Comparison of ENCODE assay signal across 9 mouse cellular contexts in genomic region chr9:123531234-123531633, GRCm38 (mm10). TPM values are rescaled to one million over a fixed set of nuclear protein-coding genes. Genes with fewer than 3 reads are reported as not detected.
DNase-seq lines count a peak whose midpoint lies in the region; ATAC-seq and TF ChIP-seq lines count a peak whose summit lies in the region.
"Had no signal": no experiment of that assay in that cellular context is flagged by ENCODE, and none has a peak within 500 bp of the region (broad histone marks: within the 10 kb centered on the region; RNA-seq: fewer than 3 reads in every experiment).

No protein-coding gene starts in this region.

- peaks cover 33% of the 10 kb centered on the region for H3K79me2 ChIP-seq in MEL (ENCODE audit: control insufficient read depth, insufficient read depth, low read length, poor library complexity)

- H3K36me3 ChIP-seq in heart, embryonic 13.5 days, result peaks cover 12% of the 10 kb centered on the region
- H3K36me3 ChIP-seq in MEL (ENCODE audit: control insufficient read depth in 1 of 2, insufficient read depth in 2 of 2, low read length in 2 of 2), result peaks cover 0 to 22% of the 10 kb centered on the region in 2 experiments; a peak in 3 of 4 replicates
- H3K36me3 ChIP-seq in hindbrain, embryonic 12.5 days, result no peaks in the 10 kb centered on the region
- no peaks in the 10 kb centered on the region; the same call in 1 of the 2 replicates for H3K36me3 ChIP-seq in liver, postnatal 0 days (replicated peaks; ENCODE audit: insufficient read depth, low read length)

- no peak for TF ChIP-seq EP300 in MEL (IDR thresholded peaks at IDR 0.05; ENCODE audit: low read depth in 1 of 2, low read length in 2 of 2)
- no peak for TF ChIP-seq EP300 in liver, postnatal 0 days (IDR thresholded peaks at IDR 0.05; ENCODE audit: low read depth)

- H3K9ac ChIP-seq in heart, embryonic 13.5 days, result peak overlapping the region; percentile 48; the same call in 1 of the 2 replicates
- peak overlapping the region; percentile 79 for H3K9ac ChIP-seq in MEL (ENCODE audit: control insufficient read depth, low read depth, low read length, poor library complexity, severe bottlenecking)
- peak overlapping the region; percentile 84; the same call in 1 of the 2 replicates for H3K9ac ChIP-seq in hindbrain, embryonic 12.5 days
- H3K9ac ChIP-seq in liver, postnatal 0 days (replicated peaks), result no peak overlapping the region

- no peak for TF ChIP-seq RAD21 in MEL (IDR thresholded peaks at IDR 0.05; ENCODE audit: low read depth, low read length)

- H3K27me3 ChIP-seq in heart, embryonic 13.5 days (replicated peaks), result no peaks in the 10 kb centered on the region
- H3K27me3 ChIP-seq in MEL (ENCODE audit: control insufficient read depth in 1 of 2, insufficient read depth in 2 of 2, low read length in 2 of 2), result no peaks in the 10 kb centered on the region
- H3K27me3 ChIP-seq in hindbrain, embryonic 12.5 days, result no peaks in the 10 kb centered on the region
- H3K27me3 ChIP-seq in liver, postnatal 0 days (ENCODE audit: insufficient read depth, low read length), result no peaks in the 10 kb centered on the region

- H3K4me2 ChIP-seq in heart, embryonic 13.5 days, result peak overlapping the region; percentile 77
- H3K4me2 ChIP-seq in hindbrain, embryonic 12.5 days (replicated peaks), result peak overlapping the region; percentile 57
- H3K4me2 ChIP-seq in liver, postnatal 0 days (ENCODE audit: low read depth, low read length), result peak overlapping the region; percentile 77

- no peak for ATAC-seq in heart, embryonic 13.5 days (ENCODE audit: extremely low read depth, insufficient number of reproducible peaks, low FRiP score, low TSS enrichment)
- no peak for ATAC-seq in hindbrain, embryonic 12.5 days (ENCODE audit: low FRiP score)
- no peak for ATAC-seq in liver, postnatal 0 days

- DNase-seq in heart, postnatal 25 days (ENCODE audit: low spot score), result no peak
- DNase-seq in MEL (ENCODE audit: low read depth, low spot score), result no peak
- DNase-seq in liver, postnatal 0 days, result no peak
- no peak for DNase-seq in cerebellum, postnatal 10 days
- DNase-seq in layer of hippocampus, adult 8-10 months (ENCODE audit: low spot score in 2 of 2), result no peak
- DNase-seq in frontal cortex, adult 2 months (ENCODE audit: extremely low spot score in 1 of 2, low spot score in 1 of 2), result no peak
- DNase-seq: adrenal gland, postnatal 14 days had no signal

- intact Hi-C loops in heart, postnatal 25 days (cut with DNase I), result no loop called here

- H3K9me3 ChIP-seq in heart, embryonic 13.5 days, result no peaks in the 10 kb centered on the region
- H3K9me3 ChIP-seq in MEL (replicated peaks; ENCODE audit: insufficient read depth, low read length), result no peaks in the 10 kb centered on the region
- no peaks in the 10 kb centered on the region for H3K9me3 ChIP-seq in hindbrain, embryonic 12.5 days (replicated peaks)
- H3K9me3 ChIP-seq in liver, postnatal 0 days (ENCODE audit: low read length), result no peaks in the 10 kb centered on the region

- TF ChIP-seq POLR2A in MEL (IDR thresholded peaks at IDR 0.05; ENCODE audit: control insufficient read depth in 1 of 2, insufficient read depth in 1 of 2, low read depth in 1 of 2, low read length in 2 of 2, poor library complexity in 1 of 2), result no peak

- no peak overlapping the region for H3K27ac ChIP-seq in heart, embryonic 13.5 days (replicated peaks)
- no peak overlapping the region for H3K27ac ChIP-seq in MEL (ENCODE audit: control insufficient read depth, low read depth, low read length)
- H3K27ac ChIP-seq in hindbrain, embryonic 12.5 days, result no peak overlapping the region
- H3K27ac ChIP-seq in liver, postnatal 0 days (ENCODE audit: low read depth), result no peak overlapping the region

- H3K4me3 ChIP-seq in heart, embryonic 13.5 days, result peak overlapping the region; percentile 98
- H3K4me3 ChIP-seq in MEL (ENCODE audit: control insufficient read depth in 1 of 2, insufficient read depth in 1 of 2, low read depth in 2 of 2, low read length in 2 of 2), result peak overlapping the region; percentile 82 to 96; a peak in 3 of 4 replicates
- peak overlapping the region; percentile 80; the same call in 1 of the 2 replicates for H3K4me3 ChIP-seq in hindbrain, embryonic 12.5 days
- peak overlapping the region; percentile 98; the same call in 1 of the 2 replicates for H3K4me3 ChIP-seq in liver, postnatal 0 days (ENCODE audit: low read depth, low read length)

- no peak for TF ChIP-seq CTCF in MEL (IDR thresholded peaks at IDR 0.05 in 2 of 3, conservative IDR thresholded peaks at IDR 0.05 in 1 of 3; ENCODE audit: control insufficient read depth in 1 of 3, insufficient read depth in 1 of 3, low read depth in 2 of 3, low read length in 3 of 3, poor library complexity in 1 of 3, severe bottlenecking in 1 of 3)
- TF ChIP-seq CTCF in liver, postnatal 0 days (IDR thresholded peaks at IDR 0.05; ENCODE audit: low read depth), result no peak

- H3K4me1 ChIP-seq in heart, embryonic 13.5 days, result peaks cover 49% of the 10 kb centered on the region
- peaks cover 4 to 13% of the 10 kb centered on the region in 2 experiments; a peak in 3 of 4 replicates for H3K4me1 ChIP-seq in MEL (ENCODE audit: control insufficient read depth in 1 of 2, insufficient read depth in 2 of 2, low read length in 2 of 2)
- H3K4me1 ChIP-seq in hindbrain, embryonic 12.5 days, result peaks cover 19% of the 10 kb centered on the region
- H3K4me1 ChIP-seq in liver, postnatal 0 days (ENCODE audit: insufficient read depth), result peaks cover 15% of the 10 kb centered on the region

TF ChIP-seq in MEL, 35 proteins besides CTCF, POLR2A, EP300 and RAD21:
- TF ChIP-seq MAFK (IDR thresholded peaks at IDR 0.05; ENCODE audit: borderline replicate concordance, low read depth, low read length) (no peak), CHD2 (IDR thresholded peaks at IDR 0.05; ENCODE audit: low read length) (no peak), ZC3H11A (IDR thresholded peaks at IDR 0.05; ENCODE audit: low read depth, low read length) (no peak), MAZ (IDR thresholded peaks at IDR 0.05; ENCODE audit: low read depth, low read length) (no peak), GABPA (IDR thresholded peaks at IDR 0.05; ENCODE audit: low read depth, low read length) (no peak), KAT2A (conservative IDR thresholded peaks at IDR 0.05; ENCODE audit: low read depth, low read length) (no peak), MXI1 (IDR thresholded peaks at IDR 0.05; ENCODE audit: low read depth, low read length) (no peak), SIN3A (IDR thresholded peaks at IDR 0.05; ENCODE audit: low read length) (no peak), ZMIZ1 (IDR thresholded peaks at IDR 0.05; ENCODE audit: low read depth, low read length) (no peak)

RNA-seq across cellular contexts. Expression of gene Sacm1l, which starts 1.7 kb away (rescaled TPM):
- 37.6 and 41.7 TPM in 2 replicates for polyA plus RNA-seq in heart, embryonic 13.5 days (2015; fragmentation: Nextera tagmentation; extraction: Ambion mirVana)
- 10 to 100 TPM; 32.4 to 35.8 TPM for total RNA-seq in heart, postnatal 25 days (2021)
- 20.5 and 20.8 TPM in 2 replicates for total RNA-seq in MEL (2012; rRNA removed)
- polyA plus RNA-seq in MEL (2012; ENCODE audit: insufficient read depth in 1 of 2, insufficient read length in 2 of 2, low read depth in 1 of 2, low replicate concordance in 2 of 2, missing spikeins in 1 of 2), result 10 to 100 TPM in 1 of 2 experiments, not detected in 1; 21.7 TPM
- polyA plus RNA-seq in hindbrain, embryonic 12.5 days (2016; fragmentation: Nextera tagmentation; extraction: Ambion mirVana), result 53.4 and 59.8 TPM in 2 replicates
- polyA plus RNA-seq in liver, postnatal 0 days (2015; fragmentation: Nextera tagmentation; extraction: Ambion mirVana), result 21.0 and 22.2 TPM in 2 replicates
- 10 to 100 TPM; 54.6 to 69.3 (median 62.3) TPM for total RNA-seq in layer of hippocampus, adult 8-10 months (2022)
- 37.3 and 40.8 TPM in 2 replicates for polyA plus RNA-seq in frontal cortex, adult 2 months (2012; rRNA removed)

RNA-seq across cellular contexts. Expression of gene Limd1, which starts 52.7 kb away (rescaled TPM):
- polyA plus RNA-seq in heart, embryonic 13.5 days (2015; fragmentation: Nextera tagmentation; extraction: Ambion mirVana), result 34.6 and 36.1 TPM in 2 replicates
- 10 to 100 TPM; 31.2 to 37.8 TPM for total RNA-seq in heart, postnatal 25 days (2021)
- 32.0 and 37.5 TPM in 2 replicates for total RNA-seq in MEL (2012; rRNA removed)
- polyA plus RNA-seq in MEL (2012; ENCODE audit: insufficient read depth in 1 of 2, insufficient read length in 2 of 2, low read depth in 1 of 2, low replicate concordance in 2 of 2, missing spikeins in 1 of 2), result 10 to 100 TPM in 1 of 2 experiments, not detected in 1; 32.6 TPM
- polyA plus RNA-seq in hindbrain, embryonic 12.5 days (2016; fragmentation: Nextera tagmentation; extraction: Ambion mirVana), result 39.2 and 41.3 TPM in 2 replicates
- polyA plus RNA-seq in liver, postnatal 0 days (2015; fragmentation: Nextera tagmentation; extraction: Ambion mirVana), result 11.9 and 12.4 TPM in 2 replicates
- total RNA-seq in layer of hippocampus, adult 8-10 months (2022), result 1 to 10 TPM; 6.7 to 9.6 (median 7.6) TPM
- 7.9 and 8.4 TPM in 2 replicates for polyA plus RNA-seq in frontal cortex, adult 2 months (2012; rRNA removed)
